Mouse (Mus musculus) cerebellum, postnatal 4 days (tissue): ENCODE measurements around the gene Kpna4.

Experiments used
- DNase-seq, 2 experiments: peaks; one replicate each; pipeline ENCODE4 v3.0.0; 2022; ENCODE audit warnings: low spot score in 2 of 2, mixed read lengths in 1 of 2

Kpna4 gene

GRCm38 (mm10) chr3:69126509-69127345 lies at the start of gene Kpna4:
Gene Kpna4, minus strand, starts transcription at chr3:69127113.
- peak; percentile 82 to 93 for DNase-seq

DNA sequence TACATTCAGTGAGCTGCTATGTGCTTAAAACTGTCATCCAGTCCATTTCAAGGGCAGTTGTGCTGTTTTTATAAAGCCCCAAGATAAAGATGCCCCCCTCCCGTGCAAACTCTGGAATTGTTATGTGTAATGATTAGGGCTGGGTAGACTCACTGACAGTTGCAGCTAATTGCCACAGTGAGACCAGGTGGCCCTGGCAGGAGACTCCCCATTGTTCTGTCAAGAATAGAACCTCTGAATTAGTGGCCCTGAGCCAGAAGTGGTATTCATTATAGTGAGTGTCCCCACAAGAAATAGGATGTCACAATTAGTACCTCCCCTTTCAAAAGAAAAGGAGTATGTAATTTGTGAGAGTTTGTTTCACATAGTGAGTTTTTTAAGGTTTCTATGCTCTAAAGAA lies 48.3 kb upstream of the Kpna4 start:
- DNase-seq = no peak

DNA sequence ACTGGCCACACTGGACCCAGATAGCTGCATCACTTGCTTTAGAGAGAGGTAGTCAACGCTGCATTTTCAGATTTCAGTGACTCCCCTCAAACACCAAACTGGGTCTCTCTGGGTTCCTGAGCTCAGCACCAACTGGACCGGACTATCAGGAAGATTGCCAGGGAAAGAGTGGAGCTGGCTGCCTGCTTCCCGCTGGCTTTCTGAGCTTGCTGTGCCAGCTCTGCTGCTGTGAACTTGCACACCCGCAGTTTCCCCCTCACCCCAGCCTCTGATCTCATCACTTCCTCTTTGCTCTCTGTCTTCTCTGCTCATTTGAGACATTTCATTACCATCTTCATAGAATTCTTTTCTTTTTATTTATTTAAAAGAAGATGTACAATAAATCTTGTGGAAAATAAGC lies 44.2 kb upstream of the Kpna4 start:
- no peak for DNase-seq

DNA sequence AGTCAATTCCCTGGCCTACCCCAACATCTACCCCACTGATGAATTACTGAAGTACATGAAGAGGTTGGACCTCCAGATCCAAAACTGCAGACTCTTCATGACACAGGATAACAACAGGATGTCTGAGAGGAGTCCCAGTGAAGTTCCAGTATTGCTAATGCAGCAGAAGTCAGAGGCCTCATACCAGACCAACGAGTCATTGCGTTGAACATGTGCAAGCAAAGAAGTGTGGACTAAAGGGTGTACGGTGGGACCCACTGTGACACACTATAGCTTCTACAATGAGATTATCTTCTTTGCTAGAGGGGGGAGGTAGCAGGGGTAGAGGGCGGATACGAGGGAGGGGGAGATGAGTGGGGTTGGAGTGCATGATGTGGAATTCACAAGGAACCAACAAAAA lies 42.9 kb upstream of the Kpna4 start:
- no peak for DNase-seq

GRCm38 (mm10) chr3:69168724-69169123 lies 41.8 kb upstream of the Kpna4 start:
- no peak for DNase-seq

DNA sequence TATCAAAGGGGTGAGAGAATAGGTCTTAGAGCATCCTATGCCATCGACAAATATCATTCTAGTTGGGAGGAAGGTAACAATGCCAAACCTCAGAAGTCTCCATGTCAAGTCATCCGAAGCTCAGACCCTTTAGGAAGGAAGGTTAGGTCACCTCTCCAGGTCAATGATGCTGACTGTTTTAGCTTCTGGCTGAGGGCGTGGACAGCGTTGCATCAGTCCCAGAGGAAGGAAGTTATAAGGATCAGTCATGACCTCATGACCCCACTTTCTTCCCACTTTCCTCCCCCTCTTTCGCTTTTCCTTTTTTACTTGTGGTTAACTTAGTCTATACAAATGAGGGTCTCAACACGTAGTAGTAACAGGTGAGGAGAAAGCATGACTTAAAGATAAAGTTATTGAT lies 36.1 kb upstream of the Kpna4 start:
- no peak for DNase-seq

DNA sequence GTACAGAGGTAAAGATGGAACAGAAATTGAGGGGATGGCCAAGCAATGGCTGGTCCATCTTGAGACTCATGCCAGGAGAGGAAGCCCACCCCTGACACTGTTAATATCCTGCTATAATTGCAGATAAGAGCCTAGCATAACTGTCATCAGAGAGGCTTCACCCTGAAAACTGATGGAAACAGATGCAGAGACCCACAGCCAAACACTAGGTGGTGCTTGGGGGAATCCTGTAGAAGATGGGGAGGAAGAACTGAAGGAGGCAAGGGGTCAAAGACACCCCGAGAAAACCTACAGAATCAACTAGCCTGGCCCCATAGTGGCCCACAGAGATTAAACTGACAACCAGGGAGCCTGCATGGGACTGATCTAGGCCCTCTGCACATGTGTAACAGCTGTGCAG lies 33.5 kb upstream of the Kpna4 start:
- DNase-seq = no peak

DNA sequence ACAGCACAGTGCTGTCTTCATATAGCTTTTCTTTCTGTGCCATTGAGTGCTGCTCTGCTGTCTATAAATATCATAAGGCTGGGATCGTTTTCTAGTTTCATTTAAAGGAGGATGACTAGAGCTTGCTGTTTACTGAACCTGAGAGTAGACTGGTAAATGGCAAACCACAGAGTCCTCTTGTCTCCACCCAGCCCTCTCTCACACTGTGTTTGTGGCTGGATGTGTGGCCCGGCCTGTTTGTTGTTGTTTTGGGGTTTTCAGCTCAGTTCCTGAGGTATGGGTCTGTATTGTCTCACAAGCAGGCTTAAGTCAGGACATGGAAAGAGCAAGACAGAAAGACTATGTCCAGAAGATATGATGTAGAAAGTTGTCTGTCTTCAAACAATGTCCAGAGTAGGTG lies 32.6 kb upstream of the Kpna4 start:
- no peak for DNase-seq

DNA sequence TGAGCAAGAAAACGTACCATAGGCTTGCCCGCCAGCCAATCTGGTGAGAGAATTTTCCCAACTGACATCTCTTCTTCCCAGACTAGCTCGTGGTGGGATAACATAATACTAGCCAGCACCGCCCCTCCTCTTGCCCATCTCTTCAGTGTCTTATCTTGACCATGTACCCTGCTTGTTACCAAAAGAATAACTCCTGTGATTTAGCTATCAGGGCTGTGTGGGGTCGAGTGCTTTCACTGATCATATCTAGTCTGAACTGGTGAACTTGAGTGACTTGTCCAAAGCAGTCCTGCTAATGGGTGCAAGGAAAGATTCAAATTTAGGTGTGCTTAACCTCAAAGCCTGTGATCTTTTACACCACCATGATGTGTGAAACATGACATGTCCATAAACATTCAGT lies 31.0 kb upstream of the Kpna4 start:
- no peak for DNase-seq

GRCm38 (mm10) chr3:69156484-69156883 lies 29.6 kb upstream of the Kpna4 start:
- no peak for DNase-seq

DNA sequence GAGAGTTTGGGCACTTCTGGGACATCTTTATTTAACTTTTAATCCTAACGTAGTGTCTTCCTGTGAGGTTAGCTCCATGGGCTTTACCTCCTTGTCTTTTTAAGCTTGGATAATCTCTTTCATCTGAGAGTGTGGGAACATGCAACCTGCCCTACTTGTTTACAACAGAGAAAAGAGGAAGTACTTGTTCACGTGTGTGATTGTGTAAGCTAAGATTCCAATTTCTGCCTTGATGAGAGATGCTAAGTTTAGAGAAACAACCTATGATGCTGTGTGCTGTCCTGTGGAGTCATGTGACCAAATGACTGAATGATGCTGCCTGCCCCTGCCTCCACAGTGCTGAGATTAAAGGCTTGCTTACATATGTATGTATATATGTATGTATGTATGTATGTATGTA lies 27.8 kb upstream of the Kpna4 start:
- no peak for DNase-seq

GRCm38 (mm10) chr3:69150921-69151320 lies 24.0 kb upstream of the Kpna4 start:
- no peak for DNase-seq

GRCm38 (mm10) chr3:69142372-69142994 lies 15.6 kb upstream of the Kpna4 start:
- no peak for DNase-seq

DNA sequence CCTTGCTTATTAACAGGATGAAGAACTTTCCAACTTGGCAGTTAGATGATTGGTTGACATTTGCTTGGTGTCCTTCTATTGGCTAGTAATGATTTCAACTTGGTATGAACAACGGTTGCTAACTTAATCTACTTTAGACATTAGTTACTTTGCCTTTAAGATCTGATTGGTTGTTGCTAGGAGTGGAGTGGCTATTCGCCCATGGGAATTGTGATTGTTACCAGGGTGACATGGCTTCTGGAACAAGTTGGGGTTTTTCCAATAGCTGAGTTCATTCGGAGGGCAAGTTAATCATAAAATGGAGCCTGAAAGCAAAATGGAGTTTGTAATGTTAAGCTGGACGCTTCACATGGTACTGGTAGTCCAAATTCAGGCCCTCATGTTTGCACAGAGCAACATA lies 13.9 kb upstream of the Kpna4 start:
- DNase-seq = no peak

DNA sequence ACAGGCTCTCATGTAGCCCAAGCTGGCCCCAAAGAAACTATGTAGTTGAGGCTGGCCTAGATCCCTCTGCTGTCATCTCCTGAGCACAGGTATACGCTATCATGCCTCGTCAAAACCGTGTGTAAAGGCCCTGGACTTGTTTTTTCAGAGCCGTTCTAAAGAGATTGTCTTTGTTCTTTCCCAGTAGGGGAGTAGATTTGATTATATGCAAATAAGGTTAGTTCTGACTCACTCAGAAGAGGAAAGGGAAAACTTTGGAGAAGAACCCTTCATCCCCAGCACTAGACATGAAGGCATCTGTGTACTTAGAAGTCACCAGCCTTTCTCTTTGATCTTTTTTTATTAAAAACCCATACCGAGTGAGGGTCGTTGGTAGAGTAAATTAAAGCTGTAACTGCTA lies 9.1 kb upstream of the Kpna4 start:
- no peak for DNase-seq

GRCm38 (mm10) chr3:69130973-69131372 lies 4.1 kb upstream of the Kpna4 start:
- DNase-seq = no peak

DNA sequence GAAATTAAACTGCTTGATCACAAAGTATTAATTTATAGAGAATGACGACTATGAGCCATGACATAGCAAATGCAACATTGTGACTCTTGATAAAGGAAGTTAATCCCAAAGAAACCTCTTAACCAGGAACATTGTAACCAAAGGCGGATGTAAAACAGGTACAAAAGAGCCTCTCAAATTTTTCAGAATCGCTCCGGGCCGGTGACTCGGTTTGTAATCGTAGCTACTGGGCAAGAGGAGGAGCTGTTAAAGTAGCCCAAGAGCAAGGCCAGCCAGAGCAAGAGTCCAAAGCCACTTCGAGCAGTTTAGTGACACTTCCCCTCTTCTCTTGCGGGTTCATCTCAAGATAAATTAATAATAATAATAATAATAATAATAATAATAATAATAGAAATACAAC lies 780 bp upstream of the Kpna4 start:
- no peak for DNase-seq

DNA sequence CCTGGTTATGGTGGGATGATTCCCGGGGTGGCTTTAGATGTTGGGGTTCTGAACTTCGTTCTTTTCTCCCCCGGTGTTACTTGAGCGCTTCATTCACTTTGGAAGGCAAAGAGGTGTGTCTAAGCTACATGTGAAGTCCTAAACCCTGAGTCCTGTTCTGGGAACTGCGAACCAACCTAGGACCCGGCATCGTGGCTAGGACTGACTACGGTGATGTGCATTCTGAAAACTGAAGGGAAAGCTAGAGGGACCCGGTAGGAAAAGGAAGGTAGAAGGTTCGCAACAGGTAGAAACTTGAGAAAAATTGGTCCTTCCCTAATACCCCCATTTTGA lies 399 bp upstream of the Kpna4 start:
- DNase-seq = no peak

DNA sequence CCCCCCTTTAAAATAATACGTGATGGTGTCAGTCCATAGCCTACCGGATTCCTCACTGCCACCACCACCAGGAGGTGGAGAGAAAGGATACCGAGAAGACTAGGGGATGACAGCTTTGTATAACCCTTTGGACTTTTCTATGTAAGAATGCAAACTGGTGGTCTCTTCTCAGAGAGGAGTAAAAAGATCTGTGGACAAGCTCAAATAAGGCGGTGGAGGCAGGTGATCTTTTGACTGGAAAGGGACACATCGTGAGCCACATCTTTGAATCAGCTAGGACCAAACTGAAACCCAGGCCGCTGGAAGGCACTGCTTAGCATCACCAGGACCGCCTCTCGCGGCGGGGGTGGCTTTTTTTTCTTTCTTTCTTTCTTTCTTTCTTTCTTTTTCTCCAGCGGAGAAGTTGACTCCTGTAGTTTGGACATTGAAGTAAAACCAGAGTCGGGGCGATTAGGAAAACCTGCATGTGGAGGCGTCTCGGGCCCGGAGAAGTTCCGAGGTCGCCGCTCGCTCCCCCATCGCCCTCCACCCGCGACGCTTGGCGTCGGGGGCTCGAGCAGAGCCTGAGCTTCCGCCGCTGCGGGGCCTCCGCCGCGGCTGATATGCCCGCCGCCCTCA lies 913 bp downstream of the Kpna4 start:
- DNase-seq = peak in 1 of 2 experiments; percentile 36

- no peak for DNase-seq
These were observed 1.5 kb downstream of the Kpna4 start for GRCm38 (mm10) chr3:69125461-69125860.

DNA sequence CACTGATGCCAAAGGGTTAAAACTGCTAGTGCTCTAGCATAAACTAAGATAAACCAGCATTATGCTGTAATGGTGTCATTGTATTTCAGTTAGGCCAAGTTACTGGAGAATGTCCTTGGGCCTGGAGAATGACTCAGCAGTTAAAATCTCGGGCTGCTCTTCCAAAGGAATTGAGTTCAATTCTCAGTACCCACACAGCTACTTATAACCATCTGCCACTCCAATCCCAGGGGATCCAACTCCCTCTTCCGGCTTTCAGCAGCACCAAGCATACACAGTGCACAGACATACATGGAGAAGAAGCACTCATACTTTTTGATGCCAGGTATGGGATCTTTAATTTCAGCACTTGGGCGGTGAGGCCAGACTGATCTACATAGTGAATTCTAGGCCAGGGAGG lies 8.1 kb downstream of the Kpna4 start:
- no peak for DNase-seq

DNA sequence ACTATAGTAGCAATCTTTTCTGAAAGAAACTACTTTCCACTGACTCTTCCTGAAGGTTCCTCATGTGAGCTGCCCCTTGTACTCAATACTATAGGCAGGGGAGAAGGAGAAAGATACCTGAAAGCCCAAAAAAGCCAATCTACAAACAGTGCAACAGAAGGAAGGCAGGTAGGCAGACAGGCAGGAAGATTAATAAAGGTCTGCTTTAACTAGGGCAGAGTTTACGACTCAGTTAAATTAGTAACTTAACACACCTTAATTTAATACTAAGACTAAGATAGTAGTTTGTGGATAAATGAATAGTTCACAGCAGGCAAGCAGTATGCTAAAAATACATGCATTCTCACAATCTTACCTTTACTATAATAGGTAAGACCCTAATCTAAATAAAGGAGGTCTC lies 12.2 kb downstream of the Kpna4 start:
- no peak for DNase-seq

- no peak for DNase-seq
These were observed 13.0 kb downstream of the Kpna4 start for GRCm38 (mm10) chr3:69113956-69114355.
